Mouse (Mus musculus) hindbrain, embryonic 10.5 days (tissue): ENCODE results near the gene Tprkb. TPM values are rescaled to one million over a fixed set of nuclear protein-coding genes. Genes with fewer than 3 reads are reported as not detected.
"Not testable (repeated sequence)": the region's sequence is repeated elsewhere in the genome, so short reads cannot be mapped to it uniquely, and the experiment has no call there.

ENCODE experiments used
- DNase-seq: peaks from one replicate; pipeline ENCODE4 v3.0.0-alpha.2; 2017; ENCODE audit warnings: low spot score
- H3K27ac ChIP-seq: fragments of 300-500 bp; sonication (generic); 2 replicates; pipeline ENCODE4 v1.5.1; 2016; ENCODE audit warnings: mild to moderate bottlenecking, moderate library complexity
- H3K27me3 ChIP-seq: fragments of 300-500 bp; sonication (generic); 2 replicates; pipeline ENCODE4 v1.6.1; 2016; ENCODE audit warnings: mild to moderate bottlenecking; ENCODE audit not compliant: poor library complexity, insufficient read depth, severe bottlenecking
- H3K36me3 ChIP-seq: fragments of 300-500 bp; sonication (generic); 2 replicates; pipeline ENCODE4 v1.6.1; 2016; ENCODE audit warnings: mild to moderate bottlenecking, moderate library complexity
- H3K4me1 ChIP-seq: fragments of 300-500 bp; sonication (generic); replicated peaks from 2 replicates; pipeline ENCODE4 v1.6.1; 2016; ENCODE audit warnings: mild to moderate bottlenecking
- H3K4me3 ChIP-seq: fragments of 300-500 bp; sonication (generic); 2 replicates; pipeline ENCODE4 v1.5.1; 2016; ENCODE audit warnings: mild to moderate bottlenecking, moderate library complexity
- H3K9me3 ChIP-seq: fragments of 300-500 bp; sonication (generic); 2 replicates; pipeline ENCODE4 v1.6.1; 2016; ENCODE audit warnings: mild to moderate bottlenecking, moderate library complexity
- WGBS: fragments of 180-500 bp; shearing (Covaris S2); methylation state at CpG from one replicate; pipeline ENCODE4 v1.1.7; 2016; 5-methylcytosine and 5-hydroxymethylcytosine counted together
- polyA plus RNA-seq: library from polyadenylated mRNA; unstranded; fragments of >200 nt; fragmentation: Nextera tagmentation; extraction: Ambion mirVana; gene quantifications from 2 replicates; pipeline ENCODE4 v1.2.1, GENCODE M21; 2016

Gene Tprkb
- polyA plus RNA-seq, 1 experiment from 2014 or later, result 33.4 TPM

- 90% methylated on average over 9 of the region's 9 CpGs for WGBS
- Histone ChIP-seq H3K36me3 (peaks cover 79% of the 10 kb centered on the region), H3K4me1 (no peaks in the 10 kb centered on the region), H3K9me3 (no peaks in the 10 kb centered on the region), H3K4me3 (no peak overlapping the region), H3K27ac (no peak overlapping the region), H3K27me3 (no peaks in the 10 kb centered on the region)
- no peak for DNase-seq
Observed at GRCm38 (mm10) chr6:85927476-85928464, 16.1 kb downstream of the Tprkb start.

DNA sequence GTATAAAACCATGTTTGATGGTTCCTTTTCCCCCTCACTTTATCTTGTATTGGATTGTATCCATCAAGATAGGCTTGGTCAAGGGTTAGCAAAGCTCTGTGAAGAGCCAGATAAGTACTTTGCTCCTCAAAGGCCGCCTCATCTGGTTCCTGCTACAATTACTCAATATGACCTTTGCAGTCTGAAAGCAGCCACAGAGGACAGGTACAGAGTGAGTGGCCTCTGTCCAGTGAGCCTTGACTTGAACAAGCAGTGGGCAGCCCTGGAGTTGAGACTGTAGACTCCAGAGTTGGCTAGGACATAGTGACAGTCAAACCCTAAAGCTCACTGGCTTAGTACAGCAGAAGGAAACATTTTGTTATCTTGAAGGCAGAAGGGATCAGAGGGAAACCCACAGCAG lies 17.6 kb downstream of the Tprkb start:
- no peak overlapping the region for H3K27ac ChIP-seq
- no peaks in the 10 kb centered on the region for H3K9me3 ChIP-seq
- H3K4me1 ChIP-seq, result no peaks in the 10 kb centered on the region
- no peak for DNase-seq
- H3K36me3 ChIP-seq, result peaks cover 73% of the 10 kb centered on the region
- H3K27me3 ChIP-seq, result no peaks in the 10 kb centered on the region
- 82% methylated on average over 1 of the region's 1 CpGs for whole genome bisulfite sequencing
- no peak overlapping the region for H3K4me3 ChIP-seq

DNA sequence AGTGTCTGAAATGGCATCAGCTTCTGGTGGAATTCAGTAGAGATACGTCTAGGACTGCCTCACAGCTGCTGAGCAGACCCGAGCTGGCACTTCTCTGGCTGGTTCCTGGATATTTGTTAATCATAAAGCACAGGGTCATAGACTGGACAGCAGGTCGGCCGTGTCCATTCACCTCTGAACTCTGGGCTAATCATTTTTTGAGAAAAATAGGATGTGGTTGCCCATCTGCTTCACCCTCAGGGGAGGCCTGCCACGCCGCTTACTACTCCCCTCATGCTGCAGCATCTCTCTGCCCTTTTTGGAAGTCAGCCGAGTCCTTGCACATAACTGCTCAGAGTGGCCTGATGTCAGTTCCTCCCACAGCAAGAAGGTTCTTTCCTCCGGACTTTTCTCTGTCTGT lies 22.4 kb downstream of the Tprkb start:
- H3K27me3 ChIP-seq, result no peaks in the 10 kb centered on the region
- no peak for DNase-seq
- H3K9me3 ChIP-seq, result no peaks in the 10 kb centered on the region
- 86% methylated on average over 8 of the region's 8 CpGs for WGBS
- H3K4me1 ChIP-seq, result peaks cover 11% of the 10 kb centered on the region; the same call in 1 of the 2 replicates
- no peak overlapping the region for H3K27ac ChIP-seq
- H3K36me3 ChIP-seq, result peaks cover 27% of the 10 kb centered on the region
- H3K4me3 ChIP-seq, result no peak overlapping the region

DNA sequence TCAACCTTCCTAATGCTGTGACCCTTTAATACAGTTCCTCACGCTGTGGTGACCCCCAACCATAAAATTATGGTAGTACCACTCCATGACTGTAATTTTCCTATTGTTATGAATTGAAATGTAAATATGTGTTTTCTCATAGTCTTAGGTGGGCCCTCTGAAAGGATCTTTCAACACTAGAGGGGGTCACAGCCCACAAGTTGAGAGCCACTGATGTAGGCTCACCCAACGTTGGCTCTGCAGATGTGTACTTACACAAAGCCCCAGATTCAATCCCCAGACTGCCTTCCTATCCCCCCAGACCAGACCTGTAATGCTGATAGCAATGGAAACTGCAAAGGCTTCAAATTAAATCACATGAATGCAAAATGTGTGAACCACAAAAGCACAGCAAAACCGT lies 24.0 kb downstream of the Tprkb start:
- Histone ChIP-seq H3K4me1 (peaks cover 11% of the 10 kb centered on the region; the same call in 1 of the 2 replicates), H3K36me3 (peaks cover 11% of the 10 kb centered on the region), H3K4me3 (no peak overlapping the region), H3K27ac (no peak overlapping the region), H3K9me3 (no peaks in the 10 kb centered on the region), H3K27me3 (no peaks in the 10 kb centered on the region)
- WGBS, result 72% methylated on average over 3 of the region's 3 CpGs
- DNase-seq, result no peak

DNA sequence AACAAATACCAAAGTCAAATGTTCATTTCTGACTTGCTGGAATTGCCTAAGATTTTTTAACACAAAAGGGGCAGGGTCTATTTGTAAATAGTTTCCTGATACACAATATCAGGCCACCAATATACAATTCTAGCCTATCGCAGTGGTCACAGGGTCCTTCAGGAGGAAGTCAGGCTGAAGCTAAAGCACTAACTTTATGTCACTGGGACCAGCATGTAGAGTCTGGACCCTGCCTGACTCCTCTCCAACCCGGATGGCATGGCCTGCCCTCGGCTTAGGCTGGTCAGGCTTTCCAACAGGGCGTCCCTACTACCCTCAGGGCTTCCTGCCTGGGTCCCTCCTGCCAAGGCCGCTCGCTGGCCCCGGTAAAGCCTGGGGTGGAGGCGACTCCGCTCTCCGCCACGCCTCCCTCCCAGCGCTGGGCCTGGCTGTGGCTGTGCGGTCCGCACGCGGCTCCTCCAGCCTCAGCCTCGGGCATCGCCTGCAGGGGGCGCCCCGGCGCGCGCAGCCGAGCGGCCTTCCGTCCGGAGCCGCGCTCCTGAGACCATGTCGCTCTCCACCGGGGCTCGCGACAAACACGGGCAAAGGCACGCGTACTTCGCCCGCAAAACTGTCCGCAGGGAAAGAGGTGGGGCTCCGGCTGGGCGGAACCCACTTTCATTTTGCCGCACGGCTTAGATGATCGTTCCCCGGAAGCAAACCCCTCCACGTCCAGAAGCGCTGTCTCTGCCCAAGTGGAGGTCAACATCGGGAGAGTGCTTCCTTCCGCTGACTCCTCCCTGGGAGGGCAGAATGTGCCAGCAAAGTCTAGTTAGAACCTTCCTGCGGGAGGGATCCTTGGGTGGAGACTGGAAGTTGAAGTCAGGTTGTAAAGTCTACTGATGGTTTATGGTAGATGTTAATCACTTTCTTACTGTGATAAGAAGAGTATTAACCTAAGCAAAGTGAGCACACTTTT lies 25.1 kb downstream of the Tprkb start:
- 1% methylated on average over 50 of the region's 50 CpGs for WGBS
- H3K27ac ChIP-seq, result peak overlapping the region; percentile 78
- H3K36me3 ChIP-seq, result peaks cover 14% of the 10 kb centered on the region
- not testable (repeated sequence) for H3K27me3 ChIP-seq, H3K9me3 ChIP-seq
- peaks cover 11% of the 10 kb centered on the region; the same call in 1 of the 2 replicates for H3K4me1 ChIP-seq
- DNase-seq, result peak; percentile 80
- H3K4me3 ChIP-seq, result peak overlapping the region; percentile 54

DNA sequence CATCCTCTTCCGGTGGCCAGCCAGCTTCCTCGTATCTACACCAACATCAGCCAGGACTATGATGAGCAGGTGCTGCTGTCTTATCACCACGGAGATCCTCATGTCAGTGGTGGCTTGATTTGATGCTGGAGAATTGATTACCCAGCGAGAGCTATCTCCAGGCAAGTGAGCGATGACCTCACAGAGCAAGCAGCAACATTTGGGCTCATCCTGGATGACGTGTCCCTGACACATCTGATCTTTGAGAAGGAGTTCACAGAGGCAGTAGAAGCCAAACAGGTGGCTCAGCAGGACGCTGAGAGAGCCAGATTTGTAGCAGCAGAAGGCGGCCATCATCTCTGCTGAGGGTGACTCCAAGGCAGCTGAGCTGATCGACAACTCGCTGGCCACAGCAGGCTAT lies 27.0 kb downstream of the Tprkb start:
- no peak for DNase-seq
- H3K27ac ChIP-seq, result no peak overlapping the region
- H3K27me3 ChIP-seq, result no peaks in the 10 kb centered on the region
- peaks cover 11% of the 10 kb centered on the region; the same call in 1 of the 2 replicates for H3K4me1 ChIP-seq
- 84% methylated on average over 10 of the region's 10 CpGs for WGBS
- no peaks in the 10 kb centered on the region for H3K9me3 ChIP-seq
- H3K36me3 ChIP-seq, result peaks cover 26% of the 10 kb centered on the region
- no peak overlapping the region for H3K4me3 ChIP-seq

DNA sequence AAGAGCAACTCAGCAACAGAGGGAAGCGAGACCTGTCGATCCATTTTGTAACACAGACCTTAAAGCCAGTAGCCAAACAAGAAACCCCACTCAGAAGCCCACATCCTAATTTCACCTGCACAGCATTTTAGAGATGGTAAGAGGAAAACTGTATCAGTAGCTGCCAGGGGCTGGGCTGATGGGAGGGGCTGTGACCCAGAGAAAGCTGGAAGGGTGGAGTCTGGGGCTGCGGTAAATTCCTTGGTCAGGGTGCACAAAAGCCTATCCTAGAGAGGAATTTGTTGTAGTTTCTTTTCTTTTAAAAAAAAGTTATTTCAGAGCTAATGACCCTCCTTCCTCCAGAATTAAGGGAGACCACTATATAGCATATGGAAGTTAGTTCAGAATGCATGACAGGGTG lies 30.8 kb downstream of the Tprkb start:
- no peak for DNase-seq
- Histone ChIP-seq H3K36me3 (peaks cover 64% of the 10 kb centered on the region), H3K4me3 (no peak overlapping the region), H3K27ac (no peak overlapping the region), H3K9me3 (no peaks in the 10 kb centered on the region), H3K4me1 (peaks cover 1% of the 10 kb centered on the region; the same call in 1 of the 2 replicates), H3K27me3 (no peaks in the 10 kb centered on the region)
- WGBS, result 95% methylated on average over 3 of the region's 3 CpGs

DNA sequence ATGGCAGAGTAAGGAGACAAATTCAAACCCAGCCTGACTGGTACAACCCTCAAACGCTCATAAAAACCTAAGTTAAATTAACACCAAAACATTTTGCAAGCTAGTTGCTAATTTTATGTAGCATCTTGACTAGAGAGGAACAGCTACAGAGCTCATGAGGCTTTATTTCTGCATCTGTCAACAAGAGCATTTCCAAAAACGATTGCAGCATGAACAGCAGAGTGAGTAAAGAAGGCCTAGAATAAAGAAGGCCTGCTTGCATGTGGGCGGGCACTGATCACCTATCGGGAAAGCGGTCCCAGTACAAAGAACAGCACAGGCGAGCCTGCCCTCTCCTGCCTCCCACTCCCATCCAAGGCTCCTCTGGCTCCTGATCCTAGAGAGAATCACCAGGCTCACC lies 36.9 kb downstream of the Tprkb start:
- WGBS, result 83% methylated on average over 6 of the region's 6 CpGs
- H3K4me3 ChIP-seq, result no peak overlapping the region
- H3K4me1 ChIP-seq, result no peaks in the 10 kb centered on the region
- no peaks in the 10 kb centered on the region for H3K9me3 ChIP-seq
- no peaks in the 10 kb centered on the region for H3K27me3 ChIP-seq
- no peak for DNase-seq
- no peak overlapping the region for H3K27ac ChIP-seq
- H3K36me3 ChIP-seq, result peaks cover 100% of the 10 kb centered on the region

DNA sequence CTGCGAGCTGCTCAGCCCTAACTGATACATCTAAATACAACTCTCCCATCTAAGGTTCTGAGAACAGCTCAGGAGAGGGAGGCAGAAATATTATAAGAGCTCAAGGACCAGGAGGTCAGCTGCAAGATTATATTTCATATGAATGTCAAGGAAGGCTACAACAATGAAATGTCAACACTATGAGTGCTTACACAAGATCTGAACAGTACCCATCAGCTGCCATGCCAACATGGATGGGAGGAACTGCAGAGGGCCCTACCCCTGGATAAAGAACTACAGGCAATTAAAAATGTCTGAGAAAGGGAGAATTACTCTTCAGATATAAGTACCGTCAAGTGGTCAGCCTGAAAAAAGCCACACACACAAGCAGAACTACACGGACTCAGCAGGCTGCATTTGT lies 45.9 kb downstream of the Tprkb start:
- Histone ChIP-seq H3K4me3 (no peak overlapping the region), H3K27me3 (no peaks in the 10 kb centered on the region), H3K9me3 (no peaks in the 10 kb centered on the region), H3K27ac (no peak overlapping the region), H3K36me3 (peaks cover 64% of the 10 kb centered on the region), H3K4me1 (peaks cover 10% of the 10 kb centered on the region)
- DNase-seq, result no peak
- 90% methylated on average over 3 of the region's 3 CpGs for WGBS

GRCm38 (mm10) chr6:85961101-85962091 lies 49.7 kb downstream of the Tprkb start, which contains the start of gene Dusp11:
Gene Dusp11, minus strand, starts transcription at chr6:85961667.
- Histone ChIP-seq H3K27ac (peak within 1 kb of the TSS; percentile 96), H3K36me3 (peaks cover 28% of the 10 kb centered on the region), H3K9me3 (no peaks in the 10 kb centered on the region), H3K4me1 (peaks cover 10% of the 10 kb centered on the region), H3K4me3 (peak within 1 kb of the TSS; percentile 93), H3K27me3 (no peaks in the 10 kb centered on the region)
- WGBS, result under 1% methylated on average over 70 of the region's 70 CpGs
- peak; percentile 94 for DNase-seq

- not testable (repeated sequence) for DNase-seq, H3K27ac ChIP-seq, H3K4me3 ChIP-seq, H3K9me3 ChIP-seq, H3K36me3 ChIP-seq, H3K4me1 ChIP-seq, H3K27me3 ChIP-seq
- WGBS, result 58% methylated on average over 6 of the region's 6 CpGs
Observed at GRCm38 (mm10) chr6:85966081-85966480, 54.4 kb downstream of the Tprkb start.

DNA sequence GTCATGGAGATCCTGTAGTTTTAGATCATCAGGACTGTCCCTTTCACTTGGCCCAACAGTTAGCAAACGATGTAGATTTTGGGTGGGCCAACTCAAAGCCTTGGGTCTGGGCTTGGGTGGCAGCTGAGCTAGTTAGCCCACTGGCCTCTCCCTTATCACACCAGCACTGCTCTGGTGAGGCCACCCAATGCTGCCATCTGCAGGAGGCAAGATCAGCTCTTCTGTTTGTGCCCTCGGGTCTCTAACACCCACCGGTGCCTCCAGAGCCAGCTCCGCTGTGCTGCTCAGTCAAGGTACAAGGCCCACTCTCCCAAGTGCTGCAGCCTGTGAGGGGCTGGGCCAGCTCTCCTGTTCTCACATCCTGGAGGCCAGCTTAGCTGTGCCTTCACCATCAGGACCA lies 55.0 kb downstream of the Tprkb start:
- H3K27ac ChIP-seq, result no peak overlapping the region
- H3K9me3 ChIP-seq, result no peaks in the 10 kb centered on the region
- WGBS, result 81% methylated on average over 4 of the region's 4 CpGs
- no peaks in the 10 kb centered on the region for H3K36me3 ChIP-seq
- no peaks in the 10 kb centered on the region for H3K27me3 ChIP-seq
- H3K4me1 ChIP-seq, result no peaks in the 10 kb centered on the region; the same call in 1 of the 2 replicates
- no peak for DNase-seq
- H3K4me3 ChIP-seq, result no peak overlapping the region
